Mouse (Mus musculus) embryonic facial prominence, embryonic 10.5 days (tissue): ENCODE measurements around the gene Krt34. TPM values are rescaled to one million over a fixed set of nuclear protein-coding genes. Genes with fewer than 3 reads are reported as not detected.

Experiments used
- DNase-seq: peaks from one replicate; pipeline ENCODE4 v3.0.0-alpha.2; 2017; ENCODE audit warnings: low spot score
- H3K27ac ChIP-seq: fragments of 300-500 bp; sonication (generic); replicated peaks from 2 replicates; pipeline ENCODE4 v1.5.1; 2016; ENCODE audit warnings: mild to moderate bottlenecking
- H3K27me3 ChIP-seq: fragments of 300-500 bp; sonication (generic); replicated peaks from 2 replicates; pipeline ENCODE4 v1.6.1; 2016; ENCODE audit warnings: low read depth, mild to moderate bottlenecking; ENCODE audit not compliant: poor library complexity, severe bottlenecking
- H3K36me3 ChIP-seq: fragments of 300-500 bp; sonication (generic); replicated peaks from 2 replicates; pipeline ENCODE4 v1.6.1; 2016; ENCODE audit warnings: mild to moderate bottlenecking, moderate library complexity
- H3K4me1 ChIP-seq: fragments of 300-500 bp; sonication (generic); 2 replicates; pipeline ENCODE4 v1.6.1; 2016
- H3K4me3 ChIP-seq: fragments of 300-500 bp; sonication (generic); 2 replicates; pipeline ENCODE4 v1.5.1; 2016; ENCODE audit warnings: mild to moderate bottlenecking, moderate library complexity
- H3K9me3 ChIP-seq: fragments of 300-500 bp; sonication (generic); 2 replicates; pipeline ENCODE4 v1.6.1; 2016; ENCODE audit warnings: mild to moderate bottlenecking
- WGBS: fragments of 180-500 bp; shearing (Covaris S2); methylation state at CpG from one replicate; pipeline ENCODE4 v1.1.7; 2016; 5-methylcytosine and 5-hydroxymethylcytosine counted together
- polyA plus RNA-seq: library from polyadenylated mRNA; unstranded; fragments of >200 nt; fragmentation: Nextera tagmentation; extraction: Ambion mirVana; gene quantifications from 2 replicates; pipeline ENCODE4 v1.2.1, GENCODE M21; 2016

The Krt34 gene
- not detected in 2 replicates for polyA plus RNA-seq

DNA sequence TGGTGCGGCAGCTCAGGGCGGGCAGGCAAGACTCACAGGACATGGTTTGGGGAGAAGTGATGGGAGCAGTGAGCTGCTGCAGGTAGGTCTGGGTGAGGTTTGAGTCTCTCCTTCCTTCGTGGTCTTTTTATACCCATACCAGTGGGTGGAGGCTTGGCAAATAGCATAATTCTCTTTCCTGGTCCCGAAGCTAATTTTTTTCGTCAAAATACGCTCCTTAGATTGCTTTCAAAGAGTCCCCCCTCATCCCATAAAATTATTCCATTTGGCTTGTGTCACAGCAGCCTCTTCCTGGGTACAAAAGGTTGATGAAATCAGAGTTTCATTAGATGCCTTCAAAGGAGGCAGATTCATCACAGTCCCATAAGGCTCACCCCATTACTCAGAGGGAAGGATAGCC is at the start of gene Krt34:
Gene Krt34, minus strand, starts transcription at position 101 of the 400 bp plus-strand sequence.
- WGBS = 89% methylated on average over 6 of the region's 6 CpGs
- no peaks in the 10 kb centered on the region for H3K4me1 ChIP-seq
- H3K36me3 ChIP-seq = no peaks in the 10 kb centered on the region
- no peak for DNase-seq
- no peaks in the 10 kb centered on the region for H3K27me3 ChIP-seq
- no peak within 1 kb of the TSS for H3K4me3 ChIP-seq
- no peaks in the 10 kb centered on the region for H3K9me3 ChIP-seq
- no peak within 1 kb of the TSS for H3K27ac ChIP-seq

DNA sequence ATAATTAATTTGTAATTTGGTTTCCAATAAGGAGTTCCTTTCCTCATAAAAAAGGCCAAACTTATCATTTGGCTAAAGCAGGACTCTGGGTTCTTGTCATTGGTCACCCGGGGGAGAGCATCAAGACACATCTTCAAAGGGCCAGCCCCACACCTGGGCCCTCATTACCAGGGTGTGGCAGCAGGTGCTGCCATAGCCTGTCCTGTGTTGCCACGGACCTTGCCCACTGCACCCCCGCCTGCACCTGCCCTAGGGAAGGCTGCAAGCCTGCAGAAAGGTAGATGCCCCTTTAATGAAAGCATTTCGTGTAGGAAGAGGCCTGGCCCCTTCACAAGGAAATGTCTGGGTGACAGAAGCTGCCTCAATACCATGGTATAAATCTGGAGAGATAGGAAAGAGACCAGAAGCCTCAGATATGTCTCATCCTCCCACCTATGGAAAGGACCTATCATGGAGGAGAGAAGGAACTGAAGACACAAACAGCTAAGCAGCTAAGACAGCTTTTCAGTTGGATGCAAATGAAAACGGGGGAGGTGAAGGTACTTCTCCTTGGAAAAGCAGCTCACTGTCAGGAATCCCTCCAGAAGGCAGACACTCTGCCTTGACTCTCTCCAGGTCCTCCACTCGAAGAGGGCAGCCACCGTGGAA is 47.1 kb upstream of the Krt34 start:
- peaks cover 2% of the 10 kb centered on the region; the same call in 1 of the 2 replicates for H3K4me1 ChIP-seq
- no peak for DNase-seq
- H3K27me3 ChIP-seq = no peaks in the 10 kb centered on the region
- H3K4me3 ChIP-seq = no peak overlapping the region
- H3K9me3 ChIP-seq = 0 out of 2 replicates have a peak, but pooled peaks cover 2% of the 10 kb centered on the region
- no peaks in the 10 kb centered on the region for H3K36me3 ChIP-seq
- H3K27ac ChIP-seq = no peak overlapping the region
- WGBS = 70% methylated on average over 7 of the region's 7 CpGs

DNA sequence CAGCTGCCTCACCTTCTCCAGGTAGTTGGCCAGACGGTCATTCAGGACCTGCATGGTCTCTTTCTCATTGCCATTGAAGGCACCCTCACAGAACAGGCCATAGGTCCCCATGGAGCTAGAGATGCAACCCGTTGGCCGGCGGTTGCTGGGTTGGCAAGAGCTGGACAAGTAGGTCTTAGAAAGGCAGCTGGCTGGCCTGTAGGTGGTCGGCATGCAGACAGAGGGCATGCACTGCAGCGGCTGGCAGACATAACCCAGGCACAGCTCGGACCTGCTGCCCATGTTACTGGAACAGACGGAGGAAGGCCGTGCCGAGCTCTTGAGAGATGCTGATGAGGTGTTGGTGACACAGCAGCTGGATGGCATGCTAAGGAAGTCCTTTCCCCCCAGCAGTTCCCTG is 46.5 kb upstream of the Krt34 start, which contains the start of gene Krt32:
Gene Krt32, minus strand, starts transcription at position 366 of the 400 bp plus-strand sequence.
- Histone ChIP-seq H3K27ac (no peak within 1 kb of the TSS), H3K4me1 (peaks cover 2% of the 10 kb centered on the region; the same call in 1 of the 2 replicates), H3K36me3 (no peaks in the 10 kb centered on the region), H3K4me3 (no peak within 1 kb of the TSS), H3K9me3 (0 out of 2 replicates have a peak, but pooled peaks cover 2% of the 10 kb centered on the region), H3K27me3 (no peaks in the 10 kb centered on the region)
- DNase-seq = no peak
- 92% methylated on average over 10 of the region's 10 CpGs for WGBS

DNA sequence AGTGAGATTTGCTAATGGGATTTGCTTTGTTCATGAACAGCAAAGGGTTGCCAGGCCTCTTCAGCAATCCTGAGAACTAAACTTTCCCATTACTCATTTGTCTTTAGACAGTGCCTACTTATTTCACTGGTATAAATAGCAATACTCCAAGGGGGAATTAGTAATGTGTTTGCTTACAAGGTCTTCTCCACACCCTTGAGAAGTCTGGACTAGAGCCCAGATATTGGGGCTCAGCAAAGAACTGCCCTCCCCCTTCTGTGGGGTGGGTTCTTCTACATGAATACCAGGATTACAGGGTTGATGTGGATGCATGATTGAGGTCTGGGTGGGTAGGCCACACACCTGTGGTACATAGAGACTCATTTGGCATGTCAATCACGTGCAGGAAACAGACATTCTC is 32.5 kb upstream of the Krt34 start:
- no peaks in the 10 kb centered on the region for H3K4me1 ChIP-seq
- no peaks in the 10 kb centered on the region for H3K9me3 ChIP-seq
- no peak overlapping the region for H3K4me3 ChIP-seq
- H3K36me3 ChIP-seq = no peaks in the 10 kb centered on the region
- H3K27ac ChIP-seq = no peak overlapping the region
- no peaks in the 10 kb centered on the region for H3K27me3 ChIP-seq
- WGBS = 64% methylated on average over 1 of the region's 1 CpGs
- DNase-seq = no peak

DNA sequence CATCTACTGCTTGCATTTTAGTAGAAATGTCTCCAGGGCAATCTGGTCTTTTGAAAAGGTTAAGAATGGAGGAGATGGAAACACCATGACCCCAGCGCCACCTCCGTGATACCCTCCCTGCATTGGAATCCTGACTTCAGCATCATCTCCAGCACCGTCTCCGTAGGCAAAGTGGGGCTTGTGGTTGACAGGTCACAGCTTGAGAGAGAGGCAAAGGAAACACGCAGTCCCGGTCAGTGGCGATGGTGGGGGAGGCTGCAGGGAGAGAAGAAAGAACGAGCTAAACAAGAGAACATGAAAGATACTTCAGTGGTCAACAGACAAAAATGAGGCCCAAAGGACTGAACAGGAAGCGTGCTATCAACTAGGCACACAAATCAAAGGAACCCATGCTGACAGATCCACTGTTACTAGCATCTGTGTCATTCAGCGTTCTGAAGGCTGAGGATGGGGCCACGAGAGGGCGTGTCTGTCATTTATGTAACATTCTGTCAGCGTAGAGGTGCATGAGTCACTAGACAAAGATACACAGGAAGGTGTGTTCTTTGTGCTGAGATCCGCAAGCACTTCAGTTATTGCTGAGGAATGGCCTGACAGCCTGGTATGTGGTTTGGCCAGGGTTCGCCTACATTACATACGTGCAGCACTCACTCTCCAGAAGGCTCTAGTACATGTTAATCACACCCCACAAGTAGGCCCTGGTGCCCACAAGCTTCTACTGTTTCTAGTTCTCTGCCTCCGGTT is 26.1 kb upstream of the Krt34 start:
- Histone ChIP-seq H3K4me3 (no peak overlapping the region), H3K36me3 (no peaks in the 10 kb centered on the region), H3K9me3 (no peaks in the 10 kb centered on the region), H3K4me1 (no peaks in the 10 kb centered on the region), H3K27me3 (no peaks in the 10 kb centered on the region), H3K27ac (no peak overlapping the region)
- no peak for DNase-seq
- WGBS = 84% methylated on average over 17 of the region's 17 CpGs

DNA sequence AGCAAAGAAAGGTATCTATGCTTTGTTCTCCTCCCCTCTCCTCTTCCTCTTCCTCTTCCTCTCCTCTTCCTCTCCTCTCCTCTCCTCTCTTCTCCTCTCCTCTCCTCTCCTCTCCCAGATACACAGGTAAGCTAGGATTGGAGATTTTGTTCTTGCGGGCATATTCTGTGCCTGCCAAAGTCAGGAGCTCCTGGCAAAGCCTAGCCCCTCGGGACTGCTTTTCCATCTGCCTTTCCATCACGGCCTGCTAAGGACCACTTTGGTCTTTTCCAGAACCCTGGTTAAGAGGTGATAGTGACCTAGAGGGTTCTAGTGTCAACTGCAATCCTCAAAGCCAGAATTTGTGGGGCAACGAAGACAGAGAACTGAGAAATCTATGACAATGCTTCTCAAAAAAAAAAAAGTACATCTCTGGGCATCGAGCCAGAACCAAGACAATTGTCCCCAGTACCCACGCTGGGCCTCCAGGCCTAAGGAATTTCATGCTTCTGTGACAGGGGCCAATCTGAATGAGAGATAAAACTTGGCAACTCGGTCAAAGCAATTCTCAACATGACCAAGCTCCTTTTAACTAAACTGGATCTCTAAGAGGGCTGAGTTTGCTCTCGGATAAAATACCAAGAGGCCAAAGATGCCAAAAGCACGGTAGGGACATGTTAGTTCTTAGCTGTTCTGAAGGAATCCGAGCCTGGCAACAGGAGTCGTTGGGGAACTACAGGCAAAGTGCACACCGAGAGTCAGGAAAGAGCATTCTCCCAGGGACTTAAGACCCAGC is 25.1 kb upstream of the Krt34 start:
- no peaks in the 10 kb centered on the region for H3K9me3 ChIP-seq
- WGBS = 85% methylated on average over 12 of the region's 12 CpGs
- DNase-seq = no peak

DNA sequence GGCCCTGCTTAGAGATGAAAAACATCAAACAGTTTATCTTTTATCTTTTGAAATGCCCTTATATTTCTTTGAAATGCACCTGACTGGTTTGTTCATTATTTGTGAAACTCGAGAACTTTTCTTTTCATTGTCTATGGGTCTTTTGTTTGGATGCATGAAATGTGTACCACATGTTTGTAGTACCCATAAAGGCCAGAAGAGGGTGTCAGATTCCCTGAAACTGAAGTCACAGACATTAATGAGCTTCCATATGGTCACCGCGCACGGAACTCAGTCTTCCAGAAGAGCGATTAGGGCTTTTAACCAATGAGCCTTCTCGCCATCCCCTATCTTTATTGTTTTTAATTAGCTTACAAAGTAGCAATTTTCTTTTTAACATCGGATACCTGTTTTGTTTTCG is 17.5 kb upstream of the Krt34 start:
- no peaks in the 10 kb centered on the region for H3K27me3 ChIP-seq
- DNase-seq = no peak
- no peak overlapping the region for H3K27ac ChIP-seq
- no peaks in the 10 kb centered on the region for H3K9me3 ChIP-seq
- WGBS = 74% methylated on average over 8 of the region's 8 CpGs
- no peaks in the 10 kb centered on the region for H3K36me3 ChIP-seq
- no peak overlapping the region for H3K4me3 ChIP-seq
- H3K4me1 ChIP-seq = no peaks in the 10 kb centered on the region

More for the DNA sequence above, 25.1 kb upstream of the Krt34 start:
- no peaks in the 10 kb centered on the region for H3K27me3 ChIP-seq
- no peak overlapping the region for H3K27ac ChIP-seq
- H3K4me3 ChIP-seq = no peak overlapping the region
- no peaks in the 10 kb centered on the region for H3K4me1 ChIP-seq
- no peaks in the 10 kb centered on the region for H3K36me3 ChIP-seq

DNA sequence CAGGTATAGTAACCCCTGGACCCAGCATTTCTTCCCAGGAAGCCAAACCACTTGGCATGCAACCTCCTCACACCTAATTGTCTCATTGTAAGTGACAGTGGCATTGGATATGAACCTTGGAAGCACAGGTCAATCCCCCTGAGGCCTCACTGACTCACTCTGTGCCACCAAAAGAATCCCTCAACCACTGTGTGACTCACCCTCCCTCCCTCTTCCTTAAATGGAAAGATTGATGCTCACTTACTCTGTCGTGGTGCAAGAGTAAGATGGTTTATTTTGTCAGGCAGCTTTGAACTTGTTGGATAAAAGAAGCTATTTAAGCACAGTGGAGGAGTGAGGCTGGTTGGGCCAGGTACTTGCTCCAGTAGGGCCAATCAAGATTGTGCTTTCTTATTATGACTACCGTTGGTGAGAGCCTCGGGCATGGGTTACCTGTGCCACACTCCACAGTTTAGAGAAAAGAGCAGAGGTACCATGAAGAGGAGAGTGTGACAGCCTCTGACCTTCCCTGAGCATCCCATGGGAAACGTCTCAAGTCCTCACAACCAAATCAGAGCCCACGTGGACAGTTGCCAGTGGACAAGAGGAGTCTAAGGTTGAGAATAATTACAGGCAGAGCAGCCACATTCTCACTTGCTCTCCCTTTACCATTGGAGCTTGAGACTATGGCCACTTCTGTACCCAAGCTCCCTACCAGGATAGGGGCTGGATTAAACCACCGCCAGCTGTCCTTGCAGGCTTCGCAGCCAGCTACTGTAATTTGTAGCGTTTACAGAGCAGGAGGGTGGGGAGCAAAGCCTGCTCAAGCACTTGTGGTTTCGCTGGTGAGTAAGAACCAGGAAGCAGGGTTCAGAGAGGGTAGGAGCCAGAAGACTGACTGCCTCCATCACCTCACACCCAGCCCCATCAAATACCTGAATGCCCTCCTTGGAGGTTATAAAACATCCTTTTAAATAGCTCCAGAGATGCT is 14.6 kb upstream of the Krt34 start:
- Histone ChIP-seq H3K27ac (no peak overlapping the region), H3K4me1 (no peaks in the 10 kb centered on the region), H3K9me3 (no peaks in the 10 kb centered on the region), H3K36me3 (no peaks in the 10 kb centered on the region), H3K4me3 (no peak overlapping the region), H3K27me3 (no peaks in the 10 kb centered on the region)
- 77% methylated on average over 9 of the region's 9 CpGs for WGBS
- no peak for DNase-seq

DNA sequence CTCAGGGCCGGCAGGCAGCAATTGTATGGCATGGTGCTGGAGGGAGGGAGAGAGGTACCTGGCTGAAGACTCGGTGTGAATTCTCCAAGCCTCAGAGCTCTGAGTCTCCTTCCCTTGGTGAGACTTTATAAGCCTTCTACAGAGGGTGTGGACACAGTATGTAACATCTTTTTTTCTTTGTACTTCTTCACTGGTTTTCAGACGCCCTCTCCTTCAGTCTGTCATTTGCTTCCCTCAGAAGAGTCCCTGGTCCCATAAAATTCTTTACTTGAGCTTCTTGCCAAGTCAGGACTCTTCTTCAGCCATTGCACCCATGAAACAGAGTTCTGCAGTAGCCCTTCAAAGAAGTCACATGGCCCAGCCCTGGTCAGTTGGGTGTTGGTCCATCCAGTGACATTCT is 9.1 kb upstream of the Krt34 start, which contains the start of gene Krt31:
Gene Krt31, minus strand, starts transcription at position 101 of the 400 bp plus-strand sequence.
- Histone ChIP-seq H3K27ac (no peak within 1 kb of the TSS), H3K4me1 (no peaks in the 10 kb centered on the region), H3K36me3 (no peaks in the 10 kb centered on the region), H3K27me3 (no peaks in the 10 kb centered on the region), H3K4me3 (no peak within 1 kb of the TSS), H3K9me3 (no peaks in the 10 kb centered on the region)
- DNase-seq = no peak
- 86% methylated on average over 3 of the region's 3 CpGs for WGBS

DNA sequence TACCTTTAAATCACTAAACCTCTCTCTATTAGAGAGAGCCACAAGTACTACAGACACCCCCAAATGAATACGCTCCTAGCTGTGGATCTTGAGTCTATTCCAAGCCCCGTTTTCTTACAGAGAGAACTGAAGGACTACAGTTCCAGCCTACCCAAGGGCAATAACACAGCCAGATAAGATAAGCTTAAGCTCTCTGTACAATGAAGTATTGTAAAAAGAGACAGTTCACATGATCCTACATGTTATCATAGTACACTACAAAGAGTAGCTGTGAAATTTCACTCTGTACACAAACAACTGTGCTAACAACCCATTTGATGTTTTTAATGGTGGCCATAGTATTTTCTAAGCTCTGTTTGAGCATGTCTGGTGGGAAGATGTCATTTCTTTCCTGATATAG is 5.8 kb upstream of the Krt34 start:
- Histone ChIP-seq H3K9me3 (no peaks in the 10 kb centered on the region), H3K4me1 (no peaks in the 10 kb centered on the region), H3K27me3 (no peaks in the 10 kb centered on the region), H3K27ac (no peak overlapping the region), H3K4me3 (no peak overlapping the region), H3K36me3 (no peaks in the 10 kb centered on the region)
- DNase-seq = no peak
- WGBS = 91% methylated on average over 2 of the region's 2 CpGs

DNA sequence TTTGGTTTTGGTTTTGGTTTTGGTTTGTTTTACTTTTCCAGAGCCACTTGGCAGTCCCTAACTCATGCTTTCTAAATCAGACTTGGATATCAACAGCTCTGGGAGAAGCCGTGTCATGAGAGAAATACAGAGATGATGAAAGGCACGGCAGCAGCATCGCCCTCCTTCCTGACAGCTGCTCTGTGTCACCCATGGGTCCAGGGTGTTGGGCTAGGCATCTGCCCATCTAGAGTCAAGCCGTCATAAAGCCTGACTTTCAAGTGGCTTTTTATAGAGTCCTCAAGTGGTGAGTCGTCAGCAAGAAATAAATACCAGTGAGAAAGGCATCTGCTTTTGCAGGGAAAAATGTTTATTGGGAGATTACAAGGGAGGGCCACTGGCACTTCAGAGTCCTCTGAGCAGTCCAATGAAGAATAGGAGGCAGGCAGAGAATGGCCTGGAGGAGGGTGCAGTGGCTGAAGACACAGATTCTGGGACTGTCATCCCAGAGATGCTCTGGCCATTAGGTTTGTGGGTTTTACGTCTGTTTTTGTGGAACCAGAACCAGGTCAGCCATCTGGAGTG is 5.0 kb upstream of the Krt34 start:
- no peaks in the 10 kb centered on the region for H3K4me1 ChIP-seq
- H3K4me3 ChIP-seq = no peak overlapping the region
- no peaks in the 10 kb centered on the region for H3K27me3 ChIP-seq
- no peak for DNase-seq
- WGBS = 93% methylated on average over 6 of the region's 6 CpGs
- H3K36me3 ChIP-seq = no peaks in the 10 kb centered on the region
- no peak overlapping the region for H3K27ac ChIP-seq
- no peaks in the 10 kb centered on the region for H3K9me3 ChIP-seq
